Mouse (Mus musculus) right cerebral cortex, postnatal 10 days (tissue): ENCODE measurements around the gene Krtap2-4.
"Not testable (repeated sequence)": the region's sequence is repeated elsewhere in the genome, so short reads cannot be mapped to it uniquely, and the experiment has no call there.

ENCODE experiments used
- DNase-seq, 2 experiments: peaks; one replicate each; pipeline ENCODE4 v3.0.0; 2021; ENCODE audit warnings: low spot score in 2 of 2

Krtap2-4 gene

GRCm38 (mm10) chr11:99614796-99615363, at the start of gene Krtap2-4:
Gene Krtap2-4 (minus strand): TSS chr11:99614846.
- DNase-seq, result no peak

- no peak for DNase-seq
Observed at GRCm38 (mm10) chr11:99662802-99663201, 48.2 kb upstream of the Krtap2-4 start.

- DNase-seq, result no peak
Observed at GRCm38 (mm10) chr11:99659256-99659655, 44.6 kb upstream of the Krtap2-4 start.

GRCm38 (mm10) chr11:99658467-99659010, 43.9 kb upstream of the Krtap2-4 start, which contains the start of gene Gm11563:
Gene Gm11563 (minus strand): TSS chr11:99658960.
- not testable (repeated sequence) for DNase-seq

GRCm38 (mm10) chr11:99657051-99657450, 42.4 kb upstream of the Krtap2-4 start:
- no peak for DNase-seq

GRCm38 (mm10) chr11:99650136-99650535, 35.5 kb upstream of the Krtap2-4 start, which contains the start of gene Gm11555:
Gene Gm11555 (minus strand): TSS chr11:99650236.
- no peak for DNase-seq

GRCm38 (mm10) chr11:99646444-99646843, 31.8 kb upstream of the Krtap2-4 start:
- peak; percentile 37 to 39 for DNase-seq

- DNase-seq, result no peak
Observed at GRCm38 (mm10) chr11:99644351-99644750, 29.7 kb upstream of the Krtap2-4 start.

- DNase-seq, result not testable (repeated sequence)
Observed at GRCm38 (mm10) chr11:99643635-99644139, 29.0 kb upstream of the Krtap2-4 start, which contains the start of gene Krtap4-7. Gene Krtap4-7 (minus strand): TSS chr11:99644089.

GRCm38 (mm10) chr11:99640926-99641325, 26.3 kb upstream of the Krtap2-4 start:
- DNase-seq, result no peak

- DNase-seq, result peak in 1 of 2 experiments; percentile 51
Observed at GRCm38 (mm10) chr11:99637086-99637485, 22.4 kb upstream of the Krtap2-4 start.

GRCm38 (mm10) chr11:99634653-99635134, 20.0 kb upstream of the Krtap2-4 start, which contains the start of gene Krtap4-2:
Gene Krtap4-2 (minus strand): TSS chr11:99635084.
- DNase-seq, result no peak

GRCm38 (mm10) chr11:99633293-99633692, 18.6 kb upstream of the Krtap2-4 start:
- DNase-seq, result peak in 1 of 2 experiments; percentile 36

- DNase-seq, result no peak
Observed at GRCm38 (mm10) chr11:99630890-99631289, 16.2 kb upstream of the Krtap2-4 start.

- no peak for DNase-seq
Observed at GRCm38 (mm10) chr11:99628138-99628537, 13.5 kb upstream of the Krtap2-4 start, which contains the start of gene Krtap4-1. Gene Krtap4-1 (minus strand): TSS chr11:99628238.

GRCm38 (mm10) chr11:99620335-99620734, 5.7 kb upstream of the Krtap2-4 start, which contains the start of gene Gm11562:
Gene Gm11562 (minus strand): TSS chr11:99620435.
- no peak for DNase-seq

- not testable (repeated sequence) for DNase-seq
Observed at GRCm38 (mm10) chr11:99610089-99610488, 4.6 kb downstream of the Krtap2-4 start, which contains the start of gene Gm11937. Gene Gm11937 (minus strand): TSS chr11:99610189.

- DNase-seq, result peak; percentile 34 to 47
Observed at GRCm38 (mm10) chr11:99609126-99609525, 5.5 kb downstream of the Krtap2-4 start.

- DNase-seq, result not testable (repeated sequence)
Observed at GRCm38 (mm10) chr11:99603208-99603607, 11.4 kb downstream of the Krtap2-4 start, which contains the start of gene Gm11938. Gene Gm11938 (minus strand): TSS chr11:99603308.

GRCm38 (mm10) chr11:99597742-99598141, 16.9 kb downstream of the Krtap2-4 start, which contains the start of gene Krtap9-3:
Gene Krtap9-3 (minus strand): TSS chr11:99598105.
- not testable (repeated sequence) for DNase-seq

- DNase-seq, result no peak
Observed at GRCm38 (mm10) chr11:99590981-99591380, 23.7 kb downstream of the Krtap2-4 start, which contains the start of gene Krtap1-3. Gene Krtap1-3 (minus strand): TSS chr11:99591339.

- peak; percentile 35 to 41 for DNase-seq
Observed at GRCm38 (mm10) chr11:99585096-99585495, 29.6 kb downstream of the Krtap2-4 start.
